ENCODE assay signal across 11 mouse cellular contexts in genomic region chr1:194808261-194808660, GRCm38 (mm10).
DNase-seq lines count a peak whose midpoint lies in the region; ATAC-seq and TF ChIP-seq lines count a peak whose summit lies in the region.
"Had no signal": no experiment of that assay in that cellular context is flagged by ENCODE, and none has a peak within 500 bp of the region (broad histone marks: within the 10 kb centered on the region; RNA-seq: fewer than 3 reads in every experiment).

No protein-coding gene starts in this region.

- ATAC-seq in lung, embryonic 14.5 days (ENCODE audit: insufficient read depth), result peak; percentile 98
- no peak for ATAC-seq in hindbrain, embryonic 11.5 days (ENCODE audit: low FRiP score)
- ATAC-seq: forebrain, embryonic 13.5 days had no signal

- peaks cover 43% of the 10 kb centered on the region for H3K36me3 ChIP-seq in lung, embryonic 14.5 days (ENCODE audit: insufficient read depth)
- peaks cover 2% of the 10 kb centered on the region; the same call in 1 of the 2 replicates for H3K36me3 ChIP-seq in hindbrain, embryonic 11.5 days (ENCODE audit: control insufficient read depth, insufficient read depth, low read length)

- DNase-seq in gastrocnemius, adult 18-20 months (ENCODE audit: low spot score), result peak; percentile 25
- no peak for DNase-seq in gastrocnemius, postnatal 36 days
- peak; percentile 77 for DNase-seq in NIH3T3 (ENCODE audit: low read depth)
- DNase-seq in heart, postnatal 10 days, result peak; percentile 72 to 74
- DNase-seq in lung, embryonic 14.5 days, result peak; percentile 95
- DNase-seq in adrenal gland, postnatal 10 days, result no peak
- DNase-seq in thymus, postnatal 25 days, result no peak
- DNase-seq in hindbrain, embryonic 11.5 days (ENCODE audit: low spot score), result no peak
- DNase-seq: liver, embryonic 13.5 days had no signal

- peak overlapping the region; percentile 77 for H3K27ac ChIP-seq in lung, embryonic 14.5 days (ENCODE audit: low read depth)
- H3K27ac ChIP-seq in hindbrain, embryonic 11.5 days (ENCODE audit: low read depth, low read length), result no peak overlapping the region
- H3K27ac ChIP-seq: forebrain, embryonic 13.5 days; liver, embryonic 13.5 days had no signal

- H3K4me1 ChIP-seq in lung, embryonic 14.5 days (ENCODE audit: insufficient read depth), result no peaks in the 10 kb centered on the region; the same call in 1 of the 2 replicates
- no peaks in the 10 kb centered on the region for H3K4me1 ChIP-seq in hindbrain, embryonic 11.5 days (replicated peaks; ENCODE audit: control insufficient read depth, insufficient read depth, low read length)
- H3K4me1 ChIP-seq: forebrain, embryonic 13.5 days had no signal

- H3K4me3 ChIP-seq in lung, embryonic 14.5 days (ENCODE audit: low read depth, low read length), result no peak overlapping the region
- H3K4me3 ChIP-seq in hindbrain, embryonic 11.5 days (ENCODE audit: low read depth, low read length), result no peak overlapping the region
- H3K4me3 ChIP-seq: forebrain, embryonic 13.5 days; liver, embryonic 13.5 days; myocyte had no signal

- H3K4me2 ChIP-seq in lung, embryonic 14.5 days, result no peak overlapping the region
- H3K4me2 ChIP-seq in hindbrain, embryonic 11.5 days (replicated peaks; ENCODE audit: low read depth, low read length), result no peak overlapping the region
- H3K4me2 ChIP-seq: forebrain, embryonic 13.5 days; liver, embryonic 13.5 days had no signal

- H3K27me3 ChIP-seq in lung, embryonic 14.5 days (ENCODE audit: insufficient read depth, low read length), result no peaks in the 10 kb centered on the region
- H3K27me3 ChIP-seq in hindbrain, embryonic 11.5 days (ENCODE audit: control insufficient read depth, insufficient read depth, low read length), result no peaks in the 10 kb centered on the region
- H3K27me3 ChIP-seq: forebrain, embryonic 13.5 days; liver, embryonic 13.5 days had no signal

- H3K9ac ChIP-seq in lung, embryonic 14.5 days, result no peak overlapping the region
- H3K9ac ChIP-seq in hindbrain, embryonic 11.5 days (ENCODE audit: low read depth, low read length), result no peak overlapping the region
- H3K9ac ChIP-seq: forebrain, embryonic 13.5 days had no signal

- intact Hi-C loops in gastrocnemius, postnatal 36 days (cut with DNase I), result no loop called here
- intact Hi-C loops in heart, postnatal 10 days (cut with DNase I), result no loop called here

- no peaks in the 10 kb centered on the region for H3K9me3 ChIP-seq in lung, embryonic 14.5 days (ENCODE audit: low read depth, low read length)
- no peaks in the 10 kb centered on the region for H3K9me3 ChIP-seq in hindbrain, embryonic 11.5 days (ENCODE audit: control insufficient read depth, low read length)
- H3K9me3 ChIP-seq: forebrain, embryonic 13.5 days; liver, embryonic 13.5 days had no signal

- no peak for TF ChIP-seq CTCF in lung, embryonic 14.5 days (IDR thresholded peaks at IDR 0.05; ENCODE audit: low read depth)

Comparison
In these comparisons a context has a peak if more than half of its experiments do, and no peak if none do; other contexts are left out.
1. DNase-seq: peak in gastrocnemius, adult 18-20 months (single experiment), NIH3T3 (single experiment), heart, postnatal 10 days (2 of 2) and lung, embryonic 14.5 days (single experiment); none in gastrocnemius, postnatal 36 days (0 of 2), adrenal gland, postnatal 10 days (single experiment), thymus, postnatal 25 days (single experiment) and hindbrain, embryonic 11.5 days (single experiment).